22 mouse cellular contexts compared by ENCODE assay signal in the genomic region with DNA sequence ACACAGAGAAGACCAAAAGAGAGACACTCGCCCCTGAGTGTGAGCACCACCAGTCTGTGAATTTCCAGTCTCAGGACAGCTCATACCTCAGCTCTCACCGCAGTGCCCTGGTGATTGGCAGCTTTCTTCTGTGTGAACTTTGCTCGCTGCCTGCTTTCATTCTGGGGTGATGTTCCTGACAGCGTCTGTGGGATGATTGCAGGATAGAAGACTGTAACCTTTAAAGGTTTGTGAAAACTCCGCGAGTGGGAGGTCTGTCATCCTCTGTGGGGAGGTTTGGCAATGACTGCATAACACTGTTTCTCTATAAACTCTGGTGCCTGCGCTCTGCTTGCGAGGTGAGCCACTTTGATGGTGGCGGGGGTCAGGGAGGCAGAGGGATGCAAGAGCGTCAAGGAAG.
DNase-seq lines count a peak whose midpoint lies in the region; ATAC-seq and TF ChIP-seq lines count a peak whose summit lies in the region.
"Had no signal": no experiment of that assay in that cellular context is flagged by ENCODE, and none has a peak within 500 bp of the region (broad histone marks: within the 10 kb centered on the region; RNA-seq: fewer than 3 reads in every experiment).

No protein-coding gene starts in this region.

- 80% methylated on average over 10 of the region's 10 CpGs for WGBS in forebrain, postnatal 0 days
- WGBS in forebrain, embryonic 11.5 days, result 89% methylated on average over 10 of the region's 10 CpGs
- WGBS in heart, embryonic 10.5 days, result 75% methylated on average over 10 of the region's 10 CpGs
- WGBS in heart, embryonic 11.5 days (ENCODE audit: insufficient replicate concordance), result 76% methylated on average over 10 of the region's 10 CpGs

- no peaks in the 10 kb centered on the region; the same call in 1 of the 2 replicates for H3K4me1 ChIP-seq in forebrain, postnatal 0 days (ENCODE audit: insufficient read depth)
- H3K4me1 ChIP-seq in forebrain, embryonic 11.5 days (replicated peaks; ENCODE audit: control insufficient read depth, insufficient read depth, low read length), result no peaks in the 10 kb centered on the region
- no peaks in the 10 kb centered on the region for H3K4me1 ChIP-seq in heart, embryonic 10.5 days
- no peaks in the 10 kb centered on the region for H3K4me1 ChIP-seq in heart, embryonic 11.5 days (ENCODE audit: control insufficient read depth, insufficient read depth, low read length)

- no peak overlapping the region for H3K9ac ChIP-seq in forebrain, postnatal 0 days
- no peak overlapping the region for H3K9ac ChIP-seq in forebrain, embryonic 11.5 days (ENCODE audit: low read length)
- H3K9ac ChIP-seq in heart, embryonic 11.5 days (ENCODE audit: low read depth, low read length), result no peak overlapping the region

- H3K4me2 ChIP-seq in forebrain, postnatal 0 days (ENCODE audit: low read depth), result no peak overlapping the region
- no peak overlapping the region for H3K4me2 ChIP-seq in forebrain, embryonic 11.5 days (ENCODE audit: low read depth, low read length, severe bottlenecking)
- H3K4me2 ChIP-seq in heart, embryonic 11.5 days, result no peak overlapping the region

- H3K4me3 ChIP-seq in forebrain, postnatal 0 days (ENCODE audit: low read depth, low read length), result no peak overlapping the region
- H3K4me3 ChIP-seq in forebrain, embryonic 11.5 days (ENCODE audit: low read depth, low read length), result no peak overlapping the region
- no peak overlapping the region for H3K4me3 ChIP-seq in heart, embryonic 10.5 days
- no peak overlapping the region for H3K4me3 ChIP-seq in heart, embryonic 11.5 days (ENCODE audit: low read depth, low read length)

- H3K27me3 ChIP-seq in forebrain, postnatal 0 days (ENCODE audit: insufficient read depth, low read length), result no peaks in the 10 kb centered on the region
- no peaks in the 10 kb centered on the region for H3K27me3 ChIP-seq in forebrain, embryonic 11.5 days (ENCODE audit: control insufficient read depth, insufficient read depth, low read length)
- H3K27me3 ChIP-seq in heart, embryonic 10.5 days (ENCODE audit: insufficient read depth, poor library complexity, severe bottlenecking), result no peaks in the 10 kb centered on the region
- no peaks in the 10 kb centered on the region for H3K27me3 ChIP-seq in heart, embryonic 11.5 days (ENCODE audit: control insufficient read depth, insufficient read depth, low read length)

- no peak overlapping the region for H3K27ac ChIP-seq in forebrain, postnatal 0 days (ENCODE audit: low read depth, low read length)
- no peak overlapping the region for H3K27ac ChIP-seq in forebrain, embryonic 11.5 days (ENCODE audit: low read depth, low read length)
- no peak overlapping the region for H3K27ac ChIP-seq in heart, embryonic 10.5 days
- no peak overlapping the region for H3K27ac ChIP-seq in heart, embryonic 11.5 days (ENCODE audit: low read depth, low read length)

- H3K36me3 ChIP-seq in forebrain, postnatal 0 days (ENCODE audit: insufficient read depth), result no peaks in the 10 kb centered on the region
- H3K36me3 ChIP-seq in forebrain, embryonic 11.5 days (ENCODE audit: control insufficient read depth, insufficient read depth, low read length), result no peaks in the 10 kb centered on the region
- H3K36me3 ChIP-seq in heart, embryonic 10.5 days, result no peaks in the 10 kb centered on the region
- no peaks in the 10 kb centered on the region for H3K36me3 ChIP-seq in heart, embryonic 11.5 days (ENCODE audit: control insufficient read depth, insufficient read depth, low read length)
- H3K36me3 ChIP-seq: G1E had no signal

- no peak for TF ChIP-seq CTCF in forebrain, postnatal 0 days (IDR thresholded peaks at IDR 0.05; ENCODE audit: low read depth)

- DNase-seq in forebrain, postnatal 0 days, result no peak
- DNase-seq in forebrain, embryonic 11.5 days (ENCODE audit: low spot score), result no peak
- DNase-seq in frontal cortex, postnatal 10 days (ENCODE audit: low spot score in 2 of 2), result no peak
- peak; percentile 60 for DNase-seq in heart, embryonic 10.5 days (ENCODE audit: low spot score)
- peak; percentile 66 for DNase-seq in brain, adult 2 months (ENCODE audit: low read depth, low spot score)
- no peak for DNase-seq in thymus, postnatal 10 days (ENCODE audit: low spot score in 2 of 2)
- DNase-seq: adrenal gland, adult 2 months; adrenal gland, adult 8-10 months; adrenal gland, postnatal 10 days; adrenal gland, postnatal 14 days; adrenal gland, postnatal 25 days; adrenal gland, postnatal 36 days; B cell, adult 2 months; cerebellum, adult 11 months; cerebellum, adult 11-12 months; cerebellum, adult 18-20 months had no signal

- ATAC-seq in forebrain, postnatal 0 days, result peak; percentile 12; the same call in 1 of the 2 replicates
- no peak for ATAC-seq in forebrain, embryonic 11.5 days (replicated peaks; ENCODE audit: low FRiP score)
- ATAC-seq in frontal cortex, adult (ENCODE audit: low TSS enrichment), result 0 out of 2 replicates have a peak, but pooled peaks have one; percentile 41
- no peak for ATAC-seq in heart, embryonic 11.5 days (replicated peaks; ENCODE audit: insufficient number of reproducible peaks, low FRiP score, low TSS enrichment)
- ATAC-seq: activated CD4-positive, CD25-positive, alpha-beta regulatory T cell, adult 4 months; CD4-positive, CD25-positive, alpha-beta regulatory T cell, adult 4 months; Patski had no signal

- H3K9me3 ChIP-seq in forebrain, postnatal 0 days (ENCODE audit: low read length), result no peaks in the 10 kb centered on the region
- H3K9me3 ChIP-seq in forebrain, embryonic 11.5 days (ENCODE audit: control insufficient read depth, low read length), result no peaks in the 10 kb centered on the region
- H3K9me3 ChIP-seq in heart, embryonic 10.5 days, result no peaks in the 10 kb centered on the region
- H3K9me3 ChIP-seq in heart, embryonic 11.5 days (replicated peaks; ENCODE audit: control insufficient read depth, low read length), result no peaks in the 10 kb centered on the region

Comparison
In these comparisons a context has a peak if more than half of its experiments do, and no peak if none do; other contexts are left out.
1. ATAC-seq: peak in forebrain, postnatal 0 days (single experiment) and frontal cortex, adult (single experiment); none in forebrain, embryonic 11.5 days (single experiment) and heart, embryonic 11.5 days (single experiment).
2. DNase-seq: peak in heart, embryonic 10.5 days (single experiment) and brain, adult 2 months (single experiment); none in forebrain, postnatal 0 days (single experiment), forebrain, embryonic 11.5 days (single experiment), frontal cortex, postnatal 10 days (0 of 2) and thymus, postnatal 10 days (0 of 2).